Mouse (Mus musculus) kidney, adult 2 months (tissue): ENCODE results near the gene Ptprm.

Source experiments
- CTCF ChIP-seq: fragments of 200-500 bp; conservative IDR thresholded peaks from 2 replicates; pipeline ENCODE4 v1.5.1; 2011; ENCODE audit warnings: low read depth, mild to moderate bottlenecking, control low read depth, low read length, moderate library complexity, mixed read lengths; ENCODE audit not compliant: insufficient read depth, insufficient read length
- POLR2A ChIP-seq: fragments of 200-500 bp; IDR thresholded peaks from one replicate; pipeline ENCODE4 v1.6.1; 2011; ENCODE audit warnings: low read depth, low read length, control low read depth

DNA sequence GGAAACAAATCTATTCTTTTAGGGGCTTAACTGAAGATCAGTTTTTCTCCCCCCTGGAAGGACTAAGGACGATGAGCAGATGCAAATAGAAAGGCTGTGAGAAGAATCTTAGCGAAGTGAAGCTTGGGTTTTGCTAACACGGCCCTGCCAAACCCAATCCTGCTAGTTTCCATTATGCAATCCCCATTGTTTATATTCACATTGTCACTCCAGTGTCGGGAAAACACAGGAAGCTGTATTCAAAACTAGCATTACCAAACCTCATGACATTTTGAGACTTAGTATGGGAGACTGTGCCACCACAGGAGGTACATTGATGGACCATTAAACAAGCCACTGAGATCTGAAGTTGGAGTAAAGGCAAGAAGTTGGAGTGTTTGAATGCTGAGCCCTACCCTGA, 322.9 kb downstream of the Ptprm start:
- TF ChIP-seq CTCF (no peak), POLR2A (no peak)
